In genomic region chr11:11866696-11867095, GRCm38 (mm10) we compare ENCODE assay signal across 19 mouse cellular contexts. TPM values are rescaled to one million over a fixed set of nuclear protein-coding genes. Genes with fewer than 3 reads are reported as not detected.
DNase-seq lines count a peak whose midpoint lies in the region; ATAC-seq and TF ChIP-seq lines count a peak whose summit lies in the region.
"Had no signal": no experiment of that assay in that cellular context is flagged by ENCODE, and none has a peak within 500 bp of the region (broad histone marks: within the 10 kb centered on the region; RNA-seq: fewer than 3 reads in every experiment).

No protein-coding gene starts in this region.

- no peaks in the 10 kb centered on the region for H3K27me3 ChIP-seq in heart, embryonic 15.5 days
- 0 out of 2 replicates have a peak, but pooled peaks cover 3% of the 10 kb centered on the region for H3K27me3 ChIP-seq in midbrain, embryonic 12.5 days
- no peaks in the 10 kb centered on the region for H3K27me3 ChIP-seq in midbrain, postnatal 0 days (ENCODE audit: insufficient read depth, low read length)
- no peaks in the 10 kb centered on the region for H3K27me3 ChIP-seq in limb, embryonic 14.5 days (ENCODE audit: control insufficient read depth, insufficient read depth, low read length)
- H3K27me3 ChIP-seq in cerebellum, adult 2 months (ENCODE audit: control insufficient read depth, insufficient read depth, low read length), result no peaks in the 10 kb centered on the region

- no peak overlapping the region for H3K4me3 ChIP-seq in heart, embryonic 15.5 days
- H3K4me3 ChIP-seq in midbrain, embryonic 12.5 days, result no peak overlapping the region
- no peak overlapping the region for H3K4me3 ChIP-seq in midbrain, postnatal 0 days (ENCODE audit: low read depth, low read length)
- H3K4me3 ChIP-seq in limb, embryonic 14.5 days (replicated peaks; ENCODE audit: low read length), result no peak overlapping the region
- H3K4me3 ChIP-seq in cerebellum, adult 2 months (replicated peaks; ENCODE audit: insufficient read depth, low read depth, low read length), result no peak overlapping the region
- H3K4me3 ChIP-seq: liver, embryonic 15.5 days had no signal

- no peak for TF ChIP-seq POLR2A in limb, embryonic 14.5 days (IDR thresholded peaks at IDR 0.05; ENCODE audit: borderline replicate concordance, extremely low read depth, insufficient read depth, insufficient read length)
- TF ChIP-seq POLR2A in cerebellum, adult 2 months (IDR thresholded peaks at IDR 0.05; ENCODE audit: borderline replicate concordance, insufficient read depth, low read length), result no peak

- no peak overlapping the region for H3K4me2 ChIP-seq in heart, embryonic 15.5 days
- no peak overlapping the region for H3K4me2 ChIP-seq in midbrain, embryonic 12.5 days (replicated peaks)
- H3K4me2 ChIP-seq in midbrain, postnatal 0 days (ENCODE audit: low read depth, low read length, poor library complexity, severe bottlenecking), result no peak overlapping the region
- H3K4me2 ChIP-seq in limb, embryonic 14.5 days (replicated peaks; ENCODE audit: low read depth, low read length, severe bottlenecking), result no peak overlapping the region
- H3K4me2 ChIP-seq: hindbrain, embryonic 14.5 days; liver, embryonic 15.5 days had no signal

- WGBS in heart, embryonic 15.5 days, result 47% methylated on average over 5 of the region's 5 CpGs
- 88% methylated on average over 5 of the region's 5 CpGs for WGBS in midbrain, embryonic 12.5 days
- WGBS in midbrain, postnatal 0 days, result 82% methylated on average over 5 of the region's 5 CpGs
- WGBS in limb, embryonic 14.5 days, result 65% methylated on average over 5 of the region's 5 CpGs
- 87% methylated on average over 5 of the region's 5 CpGs for WGBS in cerebellum, adult 2 months

- 0 out of 2 replicates have a peak overlapping the region, but pooled peaks have one; percentile 18 for H3K27ac ChIP-seq in heart, embryonic 15.5 days
- H3K27ac ChIP-seq in midbrain, embryonic 12.5 days (replicated peaks), result peak overlapping the region; percentile 88; the same call in 1 of the 2 replicates
- no peak overlapping the region for H3K27ac ChIP-seq in midbrain, postnatal 0 days (ENCODE audit: low read depth, low read length)
- peak overlapping the region; percentile 63; the same call in 1 of the 2 replicates for H3K27ac ChIP-seq in limb, embryonic 14.5 days (replicated peaks; ENCODE audit: low read depth, low read length)
- H3K27ac ChIP-seq in cerebellum, adult 2 months (ENCODE audit: insufficient read depth, low read length), result no peak overlapping the region
- H3K27ac ChIP-seq: liver, embryonic 15.5 days had no signal

- H3K9ac ChIP-seq in heart, embryonic 15.5 days, result no peak overlapping the region
- H3K9ac ChIP-seq in midbrain, embryonic 12.5 days (replicated peaks), result no peak overlapping the region
- no peak overlapping the region for H3K9ac ChIP-seq in midbrain, postnatal 0 days (replicated peaks; ENCODE audit: low read length, poor library complexity, severe bottlenecking)
- no peak overlapping the region for H3K9ac ChIP-seq in limb, embryonic 14.5 days (ENCODE audit: low read depth, low read length, severe bottlenecking)
- H3K9ac ChIP-seq: hindbrain, embryonic 14.5 days; liver, embryonic 15.5 days had no signal

- DNase-seq in heart, adult 11 months, result no peak
- DNase-seq in midbrain, postnatal 0 days (ENCODE audit: low spot score), result no peak
- no peak for DNase-seq in limb, embryonic 14.5 days (ENCODE audit: low spot score)
- DNase-seq in kidney, postnatal 36 days, result no peak
- DNase-seq in cerebellum, adult 2 months, result no peak
- DNase-seq: adrenal gland, postnatal 36 days; cerebellum, postnatal 10 days; kidney, adult 8-10 months; left cerebral cortex, postnatal 4 days; lung, postnatal 4 days; thymus, postnatal 14 days had no signal

- no peaks in the 10 kb centered on the region for H3K36me3 ChIP-seq in heart, embryonic 15.5 days
- H3K36me3 ChIP-seq in midbrain, embryonic 12.5 days, result no peaks in the 10 kb centered on the region
- no peaks in the 10 kb centered on the region for H3K36me3 ChIP-seq in midbrain, postnatal 0 days (ENCODE audit: insufficient read depth, low read length)
- H3K36me3 ChIP-seq in limb, embryonic 14.5 days (ENCODE audit: control insufficient read depth, insufficient read depth, low read length), result no peaks in the 10 kb centered on the region
- H3K36me3 ChIP-seq: liver, embryonic 15.5 days had no signal

- no peak for ATAC-seq in heart, embryonic 15.5 days (replicated peaks; ENCODE audit: insufficient number of reproducible peaks, insufficient read depth, low FRiP score, low read depth)
- ATAC-seq in midbrain, embryonic 12.5 days (ENCODE audit: low FRiP score, low read depth), result no peak
- ATAC-seq in midbrain, postnatal 0 days (ENCODE audit: low FRiP score), result no peak
- ATAC-seq in common myeloid progenitor, adult 5-6 weeks (replicated peaks; ENCODE audit: low read depth, poor library complexity, severe bottlenecking), result 0 out of 2 replicates have a peak, but pooled peaks have one; percentile 29
- ATAC-seq in limb, embryonic 14.5 days (ENCODE audit: low FRiP score, low read depth), result no peak
- ATAC-seq: activated CD4-positive, CD25-positive, alpha-beta regulatory T cell, adult 4 months; CD4-positive, CD25-positive, alpha-beta regulatory T cell, adult 4 months had no signal

- H3K9me3 ChIP-seq in heart, embryonic 15.5 days (replicated peaks), result no peaks in the 10 kb centered on the region
- no peaks in the 10 kb centered on the region for H3K9me3 ChIP-seq in midbrain, embryonic 12.5 days
- H3K9me3 ChIP-seq in midbrain, postnatal 0 days (ENCODE audit: low read length), result no peaks in the 10 kb centered on the region
- H3K9me3 ChIP-seq in limb, embryonic 14.5 days (ENCODE audit: control insufficient read depth, low read length), result no peaks in the 10 kb centered on the region
- H3K9me3 ChIP-seq: liver, embryonic 15.5 days had no signal

- H3K4me1 ChIP-seq in heart, embryonic 15.5 days (replicated peaks), result peaks cover 37% of the 10 kb centered on the region
- H3K4me1 ChIP-seq in midbrain, embryonic 12.5 days, result peaks cover 21% of the 10 kb centered on the region
- H3K4me1 ChIP-seq in midbrain, postnatal 0 days (ENCODE audit: insufficient read depth, low read length), result no peaks in the 10 kb centered on the region; the same call in 1 of the 2 replicates
- peaks cover 27% of the 10 kb centered on the region for H3K4me1 ChIP-seq in limb, embryonic 14.5 days (ENCODE audit: control insufficient read depth, insufficient read depth, low read length)
- H3K4me1 ChIP-seq in cerebellum, adult 2 months (ENCODE audit: control insufficient read depth, insufficient read depth, low read length), result no peaks in the 10 kb centered on the region

- no peak for TF ChIP-seq CTCF in midbrain, postnatal 0 days (IDR thresholded peaks at IDR 0.05)
- no peak for TF ChIP-seq CTCF in cerebellum, adult 2 months (IDR thresholded peaks at IDR 0.05; ENCODE audit: borderline replicate concordance, insufficient read depth, low read depth, low read length)

RNA-seq across cellular contexts. Expression of gene Ddc, which starts 31.2 kb away (rescaled TPM):
- 92.1 and 115 TPM in 2 replicates for polyA plus RNA-seq in heart, embryonic 15.5 days (2015; fragmentation: Nextera tagmentation; extraction: Ambion mirVana)
- 18.7 and 26.2 TPM in 2 replicates for polyA plus RNA-seq in midbrain, embryonic 12.5 days (2016; fragmentation: Nextera tagmentation; extraction: Ambion mirVana)
- total RNA-seq in midbrain, postnatal 0 days (2014; rRNA removed), result 27.4 and 35.0 TPM in 2 replicates
- 23.0 and 23.4 TPM in 2 replicates for polyA plus RNA-seq in midbrain, postnatal 0 days (2015; fragmentation: Nextera tagmentation; extraction: Ambion mirVana)
- not detected in 2 replicates for total RNA-seq in common myeloid progenitor, adult 5-6 weeks (2017)
- 10.9 and 12.6 TPM in 2 replicates for polyA plus RNA-seq in limb, embryonic 14.5 days (2012; rRNA removed)
- polyA plus RNA-seq in limb, embryonic 14.5 days (2014; fragmentation: Nextera tagmentation; extraction: Ambion mirVana), result 16.5 and 20.7 TPM in 2 replicates
- polyA plus RNA-seq in cerebellum, adult 2 months (2012; rRNA removed), result 11.0 and 13.1 TPM in 2 replicates
- total RNA-seq: monocyte, adult 5-6 weeks had no signal

RNA-seq across cellular contexts. Expression of gene Fignl1, which starts 57.9 kb away (rescaled TPM):
- polyA plus RNA-seq in heart, embryonic 15.5 days (2015; fragmentation: Nextera tagmentation; extraction: Ambion mirVana), result 42.5 and 45.8 TPM in 2 replicates
- polyA plus RNA-seq in midbrain, embryonic 12.5 days (2016; fragmentation: Nextera tagmentation; extraction: Ambion mirVana), result 58.1 and 58.5 TPM in 2 replicates
- 4.4 and 5.2 TPM in 2 replicates for total RNA-seq in midbrain, postnatal 0 days (2014; rRNA removed)
- 2.2 and 3.7 TPM in 2 replicates for polyA plus RNA-seq in midbrain, postnatal 0 days (2015; fragmentation: Nextera tagmentation; extraction: Ambion mirVana)
- 95.7 and 102 TPM in 2 replicates for total RNA-seq in common myeloid progenitor, adult 5-6 weeks (2017)
- polyA plus RNA-seq in limb, embryonic 14.5 days (2012; rRNA removed), result 20.0 and 21.2 TPM in 2 replicates
- polyA plus RNA-seq in limb, embryonic 14.5 days (2014; fragmentation: Nextera tagmentation; extraction: Ambion mirVana), result 43.2 and 46.5 TPM in 2 replicates
- polyA plus RNA-seq in cerebellum, adult 2 months (2012; rRNA removed), result 0.65 TPM in 2 replicates

Comparison
In these comparisons a context has a peak if more than half of its experiments do, and no peak if none do; other contexts are left out.
1. H3K27ac ChIP-seq: peak in heart, embryonic 15.5 days (single experiment), midbrain, embryonic 12.5 days (single experiment) and limb, embryonic 14.5 days (single experiment); none in midbrain, postnatal 0 days (single experiment) and cerebellum, adult 2 months (single experiment).